Mouse (Mus musculus): ENCODE data around the gene Actr6. TPM values are rescaled to one million over a fixed set of nuclear protein-coding genes. Genes with fewer than 3 reads are reported as not detected.

Gene Actr6
- polyA plus RNA-seq, 1 experiment from 2014 or later, result 33.2 TPM

GRCm38 (mm10) chr10:89755231-89755630 lies 23.1 kb upstream of the Actr6 start:
- Histone ChIP-seq H3K27ac (ENCODE audit: low read depth, low read length) (no peak overlapping the region), H3K9ac (ENCODE audit: low read depth, low read length) (no peak overlapping the region), H3K4me3 (ENCODE audit: low read depth, low read length) (no peak overlapping the region), H3K27me3 (replicated peaks; ENCODE audit: control insufficient read depth, insufficient read depth, low read length) (no peaks in the 10 kb centered on the region), H3K9me3 (ENCODE audit: control insufficient read depth, low read length) (no peaks in the 10 kb centered on the region), H3K4me2 (no peak overlapping the region), H3K36me3 (ENCODE audit: control insufficient read depth, insufficient read depth, low read length) (no peaks in the 10 kb centered on the region), H3K4me1 (replicated peaks; ENCODE audit: control insufficient read depth, insufficient read depth, low read length) (no peaks in the 10 kb centered on the region)
- no peak for DNase-seq (ENCODE audit: low spot score)
- WGBS, result 85% methylated on average over 4 of the region's 4 CpGs
- ATAC-seq (replicated peaks; ENCODE audit: low FRiP score), result no peak

DNA sequence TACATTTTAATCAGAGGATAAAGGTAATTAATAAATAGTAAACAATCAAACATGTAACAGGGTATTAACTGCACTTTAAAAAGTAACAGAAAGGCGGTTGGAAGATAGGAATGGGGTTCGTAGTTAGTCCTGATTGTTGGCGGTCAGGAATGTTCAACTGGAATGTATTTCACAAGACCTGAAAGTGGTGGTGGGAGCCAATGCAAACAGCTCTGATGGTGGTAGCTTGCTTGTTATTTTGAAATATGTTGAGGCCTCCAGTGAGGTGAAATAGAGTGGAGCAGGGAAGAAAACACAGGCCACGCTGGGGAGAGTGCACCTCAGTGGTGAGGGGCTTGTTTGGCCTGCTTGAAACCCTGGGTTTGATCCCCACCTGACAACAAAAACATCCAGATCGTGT lies 19.0 kb upstream of the Actr6 start:
- H3K9ac ChIP-seq (ENCODE audit: low read depth, low read length), result no peak overlapping the region
- DNase-seq (ENCODE audit: low spot score), result no peak

GRCm38 (mm10) chr10:89748619-89749018 lies 16.5 kb upstream of the Actr6 start:
- DNase-seq (ENCODE audit: low spot score), result no peak
- Histone ChIP-seq H3K4me2 (no peak overlapping the region), H3K4me3 (ENCODE audit: low read depth, low read length) (no peak overlapping the region), H3K27ac (ENCODE audit: low read depth, low read length) (no peak overlapping the region), H3K9ac (ENCODE audit: low read depth, low read length) (no peak overlapping the region), H3K4me1 (replicated peaks; ENCODE audit: control insufficient read depth, insufficient read depth, low read length) (peaks cover 4% of the 10 kb centered on the region; the same call in 1 of the 2 replicates), H3K27me3 (replicated peaks; ENCODE audit: control insufficient read depth, insufficient read depth, low read length) (no peaks in the 10 kb centered on the region), H3K36me3 (ENCODE audit: control insufficient read depth, insufficient read depth, low read length) (no peaks in the 10 kb centered on the region), H3K9me3 (ENCODE audit: control insufficient read depth, low read length) (no peaks in the 10 kb centered on the region)
- no peak for ATAC-seq (replicated peaks; ENCODE audit: low FRiP score)
- 88% methylated on average over 2 of the region's 2 CpGs for WGBS

More for the DNA sequence above, 19.0 kb upstream of the Actr6 start:
- H3K9me3 ChIP-seq (ENCODE audit: control insufficient read depth, low read length), result no peaks in the 10 kb centered on the region
- H3K4me1 ChIP-seq (replicated peaks; ENCODE audit: control insufficient read depth, insufficient read depth, low read length), result peaks cover 4% of the 10 kb centered on the region; the same call in 1 of the 2 replicates
- ATAC-seq (replicated peaks; ENCODE audit: low FRiP score), result no peak
- H3K27me3 ChIP-seq (replicated peaks; ENCODE audit: control insufficient read depth, insufficient read depth, low read length), result no peaks in the 10 kb centered on the region
- no peak overlapping the region for H3K4me3 ChIP-seq (ENCODE audit: low read depth, low read length)
- 77% methylated on average over 5 of the region's 5 CpGs for WGBS
- no peak overlapping the region for H3K4me2 ChIP-seq
- no peak overlapping the region for H3K27ac ChIP-seq (ENCODE audit: low read depth, low read length)
- no peaks in the 10 kb centered on the region for H3K36me3 ChIP-seq (ENCODE audit: control insufficient read depth, insufficient read depth, low read length)

DNA sequence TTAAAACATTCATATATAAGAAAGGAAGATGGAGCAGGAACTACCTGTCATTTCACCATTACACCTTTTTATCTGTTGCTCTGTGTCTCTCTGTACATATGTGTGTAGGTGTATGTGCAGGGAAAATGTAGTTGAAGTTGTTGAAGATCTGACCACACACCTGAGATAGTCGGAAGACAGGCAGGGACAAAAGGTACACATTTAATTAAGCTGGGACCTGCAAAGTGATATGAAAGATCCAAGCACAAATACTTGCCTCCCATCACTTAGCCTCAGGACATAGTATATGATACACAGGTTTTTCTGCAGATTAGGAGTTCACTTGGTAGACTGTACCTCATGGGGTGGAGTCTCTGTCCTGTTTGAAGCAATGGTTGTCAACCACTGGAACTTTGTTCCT lies 15.8 kb upstream of the Actr6 start:
- Histone ChIP-seq H3K9me3 (ENCODE audit: control insufficient read depth, low read length) (no peaks in the 10 kb centered on the region), H3K4me1 (replicated peaks; ENCODE audit: control insufficient read depth, insufficient read depth, low read length) (peaks cover 4% of the 10 kb centered on the region; the same call in 1 of the 2 replicates), H3K4me3 (ENCODE audit: low read depth, low read length) (no peak overlapping the region), H3K27ac (ENCODE audit: low read depth, low read length) (no peak overlapping the region), H3K9ac (ENCODE audit: low read depth, low read length) (no peak overlapping the region), H3K36me3 (ENCODE audit: control insufficient read depth, insufficient read depth, low read length) (no peaks in the 10 kb centered on the region), H3K4me2 (no peak overlapping the region), H3K27me3 (replicated peaks; ENCODE audit: control insufficient read depth, insufficient read depth, low read length) (no peaks in the 10 kb centered on the region)
- DNase-seq (ENCODE audit: low spot score), result no peak
- ATAC-seq (replicated peaks; ENCODE audit: low FRiP score), result no peak
- 97% methylated on average over 1 of the region's 1 CpGs for WGBS

- no peak for ATAC-seq (replicated peaks; ENCODE audit: low FRiP score)
- Histone ChIP-seq H3K9me3 (ENCODE audit: control insufficient read depth, low read length) (no peaks in the 10 kb centered on the region), H3K9ac (ENCODE audit: low read depth, low read length) (no peak overlapping the region), H3K4me3 (ENCODE audit: low read depth, low read length) (no peak overlapping the region), H3K4me2 (no peak overlapping the region), H3K36me3 (ENCODE audit: control insufficient read depth, insufficient read depth, low read length) (no peaks in the 10 kb centered on the region), H3K27ac (ENCODE audit: low read depth, low read length) (no peak overlapping the region), H3K27me3 (replicated peaks; ENCODE audit: control insufficient read depth, insufficient read depth, low read length) (no peaks in the 10 kb centered on the region), H3K4me1 (replicated peaks; ENCODE audit: control insufficient read depth, insufficient read depth, low read length) (peaks cover 4% of the 10 kb centered on the region; the same call in 1 of the 2 replicates)
- WGBS, result 85% methylated on average over 8 of the region's 8 CpGs
- DNase-seq (ENCODE audit: low spot score), result no peak
Measured at GRCm38 (mm10) chr10:89747221-89747905, 15.3 kb upstream of the Actr6 start.

DNA sequence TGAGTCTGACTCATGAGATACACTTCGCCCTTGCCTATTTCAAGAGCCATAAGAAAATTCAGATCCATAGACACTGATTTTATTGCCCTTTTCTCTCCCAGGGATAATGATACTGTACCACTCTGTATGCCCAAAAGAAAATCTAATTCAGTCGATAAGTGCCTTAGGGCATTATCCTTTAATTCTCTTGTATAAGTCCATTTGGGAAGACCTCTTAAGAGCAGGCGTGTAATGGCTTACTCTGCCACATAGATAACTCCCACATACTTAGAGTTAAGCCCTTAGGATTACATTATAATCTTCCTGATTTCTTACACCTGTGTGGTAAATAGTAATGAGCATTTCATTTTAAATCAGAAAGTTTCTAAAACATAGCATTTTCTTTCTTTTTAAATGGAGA lies 14.5 kb upstream of the Actr6 start:
- H3K36me3 ChIP-seq (ENCODE audit: control insufficient read depth, insufficient read depth, low read length), result no peaks in the 10 kb centered on the region
- no peak overlapping the region for H3K4me2 ChIP-seq
- no peaks in the 10 kb centered on the region for H3K9me3 ChIP-seq (ENCODE audit: control insufficient read depth, low read length)
- whole genome bisulfite sequencing, result 81% methylated on average over 3 of the region's 3 CpGs
- H3K9ac ChIP-seq (ENCODE audit: low read depth, low read length), result no peak overlapping the region
- H3K4me1 ChIP-seq (replicated peaks; ENCODE audit: control insufficient read depth, insufficient read depth, low read length), result peaks cover 4% of the 10 kb centered on the region; the same call in 1 of the 2 replicates
- ATAC-seq (replicated peaks; ENCODE audit: low FRiP score) (no peak), DNase-seq (ENCODE audit: low spot score) (no peak)
- no peak overlapping the region for H3K4me3 ChIP-seq (ENCODE audit: low read depth, low read length)
- H3K27me3 ChIP-seq (replicated peaks; ENCODE audit: control insufficient read depth, insufficient read depth, low read length), result no peaks in the 10 kb centered on the region
- no peak overlapping the region for H3K27ac ChIP-seq (ENCODE audit: low read depth, low read length)

DNA sequence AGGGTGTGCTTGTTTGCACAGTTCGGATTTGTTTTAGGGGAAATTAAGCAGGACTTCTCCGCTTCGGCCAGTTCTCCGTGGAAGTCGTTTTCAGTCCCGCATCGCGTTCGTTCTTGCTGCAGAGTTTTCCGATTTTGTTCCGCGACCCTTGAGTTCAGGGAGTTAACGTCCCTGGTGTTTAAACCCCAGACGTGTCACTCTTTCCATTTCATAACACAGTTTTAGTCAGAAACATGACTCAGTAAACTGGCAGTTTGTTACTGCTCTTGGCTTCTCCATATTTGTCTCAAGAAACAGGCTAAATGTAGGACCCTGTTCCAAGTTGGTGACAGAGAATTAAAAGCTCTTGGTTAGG lies 13.5 kb upstream of the Actr6 start:
- peaks cover 4% of the 10 kb centered on the region; the same call in 1 of the 2 replicates for H3K4me1 ChIP-seq (replicated peaks; ENCODE audit: control insufficient read depth, insufficient read depth, low read length)
- ATAC-seq (replicated peaks; ENCODE audit: low FRiP score) (no peak), DNase-seq (ENCODE audit: low spot score) (no peak)
- H3K9me3 ChIP-seq (ENCODE audit: control insufficient read depth, low read length), result no peaks in the 10 kb centered on the region
- H3K9ac ChIP-seq (ENCODE audit: low read depth, low read length), result peak overlapping the region; percentile 91
- WGBS, result 2% methylated on average over 14 of the region's 14 CpGs
- peak overlapping the region; percentile 88 for H3K4me2 ChIP-seq
- H3K27me3 ChIP-seq (replicated peaks; ENCODE audit: control insufficient read depth, insufficient read depth, low read length), result no peaks in the 10 kb centered on the region
- no peaks in the 10 kb centered on the region for H3K36me3 ChIP-seq (ENCODE audit: control insufficient read depth, insufficient read depth, low read length)
- H3K4me3 ChIP-seq (ENCODE audit: low read depth, low read length), result peak overlapping the region; percentile 96
- peak overlapping the region; percentile 79; the same call in 1 of the 2 replicates for H3K27ac ChIP-seq (ENCODE audit: low read depth, low read length)

DNA sequence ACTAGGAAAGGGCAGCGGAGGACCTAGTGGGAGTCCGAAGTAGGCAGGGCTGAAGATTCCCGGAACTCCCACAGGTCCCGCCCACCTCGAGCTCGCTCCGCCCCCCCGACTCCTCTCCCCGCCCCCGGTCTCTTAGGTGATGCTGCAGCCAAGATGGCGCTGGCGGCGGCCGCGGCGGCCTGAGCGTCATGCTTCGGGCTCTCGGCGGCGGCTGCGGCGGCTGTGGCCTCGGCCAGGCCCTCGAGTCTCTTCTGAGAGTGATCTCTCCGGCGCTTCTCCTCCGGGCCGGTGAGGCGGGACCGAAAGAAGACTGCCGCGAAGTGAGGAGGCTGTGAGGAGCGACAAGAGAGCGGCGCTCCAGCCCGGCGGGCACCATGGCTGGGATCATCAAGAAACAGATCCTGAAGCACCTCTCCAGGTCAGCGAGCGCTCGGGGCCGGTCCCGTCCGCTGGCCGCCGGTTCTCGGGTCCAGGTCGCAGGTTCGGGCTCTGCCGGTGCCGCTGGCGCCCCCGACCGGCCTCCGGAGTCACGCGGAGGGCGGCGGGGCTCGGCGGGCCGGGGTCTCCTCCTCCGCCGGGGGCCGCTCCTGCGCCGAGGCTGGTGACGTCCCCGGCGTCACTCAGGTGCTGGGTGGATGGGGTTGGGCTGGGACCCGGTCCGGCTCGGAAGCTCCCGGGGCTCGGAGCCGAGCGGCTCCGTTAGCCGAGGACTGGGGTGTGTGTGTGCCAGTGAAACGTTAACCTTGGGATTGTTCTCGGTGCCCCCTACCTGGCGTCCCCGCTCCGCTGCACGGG lies 13.0 kb upstream of the Actr6 start, which contains the start of gene Uhrf1bp1l:
TSS of gene Uhrf1bp1l (plus strand) at position 121 of the 795 bp plus-strand sequence.
- DNase-seq (ENCODE audit: low spot score) (peak; percentile 92), ATAC-seq (replicated peaks; ENCODE audit: low FRiP score) (peak; percentile 93)
- Histone ChIP-seq H3K9me3 (ENCODE audit: control insufficient read depth, low read length) (no peaks in the 10 kb centered on the region), H3K27me3 (replicated peaks; ENCODE audit: control insufficient read depth, insufficient read depth, low read length) (no peaks in the 10 kb centered on the region), H3K9ac (ENCODE audit: low read depth, low read length) (peak within 1 kb of the TSS; percentile 91), H3K4me3 (ENCODE audit: low read depth, low read length) (peak within 1 kb of the TSS; percentile 96), H3K4me2 (peak within 1 kb of the TSS; percentile 88), H3K27ac (ENCODE audit: low read depth, low read length) (peak within 1 kb of the TSS; percentile 79), H3K36me3 (ENCODE audit: control insufficient read depth, insufficient read depth, low read length) (no peaks in the 10 kb centered on the region), H3K4me1 (replicated peaks; ENCODE audit: control insufficient read depth, insufficient read depth, low read length) (peaks cover 4% of the 10 kb centered on the region; the same call in 1 of the 2 replicates)
- under 1% methylated on average over 83 of the region's 85 CpGs for WGBS

All from liver, embryonic 11.5 days (tissue).